Mouse (Mus musculus) v-Abl transformed pro-B cells (cell line): ENCODE results near the gene Zdhhc7.

Source experiments
- in situ Hi-C, 2 experiments: fragments of 400-800 bp; cut with MboI; formaldehyde crosslinking; loops; one replicate each; pipeline ENCODE4 v1.15.1; 2025; ENCODE audit not compliant: unreplicated experiment in 2 of 2

Zdhhc7 gene

GRCm38 (mm10) chr8:120101068-120101972, at the start of gene Zdhhc7:
TSS of gene Zdhhc7 (minus strand) at chr8:120101482.
- in situ Hi-C loops: no loop called here

GRCm38 (mm10) chr8:120150028-120150427, 48.7 kb upstream of the Zdhhc7 start:
- in situ Hi-C loops: no loop called here

- in situ Hi-C loops: no loop called here
Observed at GRCm38 (mm10) chr8:120146051-120146450, 44.8 kb upstream of the Zdhhc7 start.

GRCm38 (mm10) chr8:120144652-120145301, 43.5 kb upstream of the Zdhhc7 start:
- in situ Hi-C loops: no loop called here

- in situ Hi-C loops: no loop called here
Observed at GRCm38 (mm10) chr8:120143911-120144651, 42.8 kb upstream of the Zdhhc7 start.

GRCm38 (mm10) chr8:120140769-120141168, 39.5 kb upstream of the Zdhhc7 start:
- in situ Hi-C loops: no loop called here

- in situ Hi-C loops: no loop called here
Observed at GRCm38 (mm10) chr8:120138958-120139357, 37.7 kb upstream of the Zdhhc7 start.

GRCm38 (mm10) chr8:120136618-120137017, 35.3 kb upstream of the Zdhhc7 start:
- in situ Hi-C loops: no loop called here

GRCm38 (mm10) chr8:120135687-120136086, 34.4 kb upstream of the Zdhhc7 start:
- in situ Hi-C loops: no loop called here

- in situ Hi-C loops: no loop called here
Observed at GRCm38 (mm10) chr8:120133169-120133568, 31.9 kb upstream of the Zdhhc7 start.

GRCm38 (mm10) chr8:120131158-120131557, 29.9 kb upstream of the Zdhhc7 start:
- in situ Hi-C loops: no loop called here

GRCm38 (mm10) chr8:120129547-120129946, 28.3 kb upstream of the Zdhhc7 start:
- in situ Hi-C loops: no loop called here

GRCm38 (mm10) chr8:120126357-120127161, 25.3 kb upstream of the Zdhhc7 start:
- in situ Hi-C loops: no loop called here

GRCm38 (mm10) chr8:120124836-120125389, 23.6 kb upstream of the Zdhhc7 start:
- in situ Hi-C loops: no loop called here

- in situ Hi-C loops: no loop called here
Observed at GRCm38 (mm10) chr8:120124261-120124660, 23.0 kb upstream of the Zdhhc7 start.

GRCm38 (mm10) chr8:120120951-120121350, 19.7 kb upstream of the Zdhhc7 start:
- in situ Hi-C loops: no loop called here

GRCm38 (mm10) chr8:120119931-120120330, 18.6 kb upstream of the Zdhhc7 start:
- in situ Hi-C loops: no loop called here

- in situ Hi-C loops: no loop called here
Observed at GRCm38 (mm10) chr8:120119429-120119828, 18.1 kb upstream of the Zdhhc7 start.

GRCm38 (mm10) chr8:120118847-120119246, 17.6 kb upstream of the Zdhhc7 start:
- in situ Hi-C loops: no loop called here

- in situ Hi-C loops: no loop called here
Observed at GRCm38 (mm10) chr8:120118162-120118561, 16.9 kb upstream of the Zdhhc7 start.
